8 mouse cellular contexts compared by ENCODE assay signal in the genomic region with DNA sequence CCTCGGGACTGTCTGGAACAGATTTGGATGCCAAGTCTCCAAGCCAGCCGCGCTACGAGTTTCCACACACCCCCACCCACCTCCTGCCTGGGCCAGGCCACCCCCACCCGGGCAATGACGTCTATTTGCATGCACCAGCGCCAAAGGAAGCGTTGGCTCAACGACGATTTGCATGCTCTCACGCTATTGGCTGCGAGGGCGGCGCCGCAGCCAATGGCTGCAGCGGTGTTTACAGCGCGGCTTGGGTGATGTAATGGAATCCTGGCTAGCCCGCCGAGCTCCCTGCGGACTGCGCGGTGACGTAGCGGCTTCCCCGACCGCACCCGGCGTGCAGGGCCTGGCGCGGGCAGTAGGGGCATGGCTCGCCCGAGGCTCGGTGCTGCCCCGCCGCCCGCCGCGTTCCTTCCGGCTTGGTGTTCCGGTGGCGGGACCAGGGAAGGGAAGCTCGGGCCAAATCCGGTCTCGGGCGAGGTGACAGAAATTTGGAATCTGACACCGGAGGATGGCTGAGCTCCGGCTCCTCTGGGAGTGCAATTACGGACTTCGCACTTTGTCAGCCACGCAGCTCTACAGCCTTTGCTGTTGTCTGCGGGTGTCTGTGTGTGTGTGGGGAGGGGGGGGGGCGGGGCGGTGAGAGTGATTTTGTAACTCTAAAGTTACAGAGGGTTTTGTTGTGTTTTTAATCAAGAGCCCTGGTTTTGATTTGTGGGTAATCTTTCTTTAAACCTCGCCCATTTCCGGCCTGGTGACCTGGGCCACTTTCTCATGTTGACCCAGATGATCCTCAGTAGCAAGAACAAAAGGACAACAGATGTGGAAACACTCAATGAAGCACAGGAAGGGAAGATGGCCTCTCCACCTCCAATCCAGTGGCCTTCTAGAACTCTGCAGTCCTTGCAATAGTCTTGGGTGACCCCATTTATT. TPM values are rescaled to one million over a fixed set of nuclear protein-coding genes. Genes with fewer than 3 reads are reported as not detected.
A peak's percentile ranks its signal among the peaks of the same experiment; 100 is the strongest.
DNase-seq lines count a peak whose midpoint lies in the region; ATAC-seq lines count a peak whose summit lies in the region.

No protein-coding gene starts in this region.

- peaks cover 1% of the 10 kb centered on the region; the same call in 1 of the 2 replicates for H3K27me3 ChIP-seq in hindbrain, embryonic 12.5 days

- peak; percentile 98 for DNase-seq in Muller cell, postnatal 12 days (ENCODE audit: inconsistent ontology term)
- DNase-seq in cerebellum, postnatal 10 days, result peak; percentile 96 to 97
- DNase-seq in frontal cortex, postnatal 10 days (ENCODE audit: low spot score in 2 of 2), result peak; percentile 93
- DNase-seq in layer of hippocampus, postnatal 14 days (ENCODE audit: low spot score in 2 of 2), result peak; percentile 92 to 97
- peak; percentile 97 for DNase-seq in lung, postnatal 14 days
- DNase-seq in retina, adult 2 months (ENCODE audit: low read depth, low spot score), result peak; percentile 95
- DNase-seq in thymus, postnatal 36 days, result peak; percentile 90 to 97

- peak overlapping the region; percentile 64 for H3K4me2 ChIP-seq in hindbrain, embryonic 12.5 days (replicated peaks)

- peak overlapping the region; percentile 39 for H3K4me3 ChIP-seq in hindbrain, embryonic 12.5 days

- peak overlapping the region; percentile 59 for H3K9ac ChIP-seq in hindbrain, embryonic 12.5 days

- peaks cover 4% of the 10 kb centered on the region; the same call in 1 of the 2 replicates for H3K4me1 ChIP-seq in hindbrain, embryonic 12.5 days

- H3K9me3 ChIP-seq in hindbrain, embryonic 12.5 days (replicated peaks), result no peaks in the 10 kb centered on the region

- peak overlapping the region; percentile 79 for H3K27ac ChIP-seq in hindbrain, embryonic 12.5 days

- WGBS in hindbrain, embryonic 12.5 days, result 3% methylated on average over 56 of the region's 56 CpGs

- no peaks in the 10 kb centered on the region for H3K36me3 ChIP-seq in hindbrain, embryonic 12.5 days

- ATAC-seq in hindbrain, embryonic 12.5 days (ENCODE audit: low FRiP score), result peak; percentile 99

RNA-seq across cellular contexts. Expression of a gene that starts 7.6 kb away (rescaled TPM):
- 4.4 and 5.5 TPM in 2 replicates for polyA plus RNA-seq in hindbrain, embryonic 12.5 days (2016; fragmentation: Nextera tagmentation; extraction: Ambion mirVana)
- total RNA-seq in layer of hippocampus, postnatal 14 days (2021), result 10 to 100 TPM; 34.5 to 54.4 TPM

RNA-seq across cellular contexts. Expression of a gene that starts 22.5 kb away (rescaled TPM):
- 4.8 and 8.2 TPM in 2 replicates for polyA plus RNA-seq in hindbrain, embryonic 12.5 days (2016; fragmentation: Nextera tagmentation; extraction: Ambion mirVana)
- total RNA-seq in layer of hippocampus, postnatal 14 days (2021), result 10 to 100 TPM; 53.4 to 55.2 TPM

RNA-seq across cellular contexts. Expression of a gene that starts 37.6 kb away (rescaled TPM):
- 62.0 and 66.5 TPM in 2 replicates for polyA plus RNA-seq in hindbrain, embryonic 12.5 days (2016; fragmentation: Nextera tagmentation; extraction: Ambion mirVana)
- 10 to 100 TPM; 45.9 to 47.3 TPM for total RNA-seq in layer of hippocampus, postnatal 14 days (2021)

RNA-seq across cellular contexts. Expression of a gene that starts 46.5 kb away (rescaled TPM):
- polyA plus RNA-seq in hindbrain, embryonic 12.5 days (2016; fragmentation: Nextera tagmentation; extraction: Ambion mirVana), result 0.31 and 0.87 TPM in 2 replicates
- total RNA-seq in layer of hippocampus, postnatal 14 days (2021), result under 1 TPM; 0.28 to 0.69 TPM

Comparison
In these comparisons a context has a peak if more than half of its experiments do, and no peak if none do; other contexts are left out.
1. Peak in every context shown above with its lines: DNase-seq, ATAC-seq, H3K4me3 ChIP-seq and H3K27ac ChIP-seq.